Mouse (Mus musculus) sigmoid colon, adult 10 weeks (tissue): ENCODE measurements around the gene Gcsh. TPM values are rescaled to one million over a fixed set of nuclear protein-coding genes. Genes with fewer than 3 reads are reported as not detected.

Experiments
- polyA plus RNA-seq: library from polyadenylated mRNA; stranded (reverse); fragments of 350-450 nt; fragmentation: Illumina TruSeq; extraction: RNeasy Lipid Tissue Mini Kit (QIAGEN cat#74804); gene quantifications from one replicate; pipeline ENCODE4 v1.2.3, GENCODE M21; 2014; ENCODE audit warnings: low read depth, low replicate concordance

The Gcsh gene
- 63.7 TPM for polyA plus RNA-seq

DNA sequence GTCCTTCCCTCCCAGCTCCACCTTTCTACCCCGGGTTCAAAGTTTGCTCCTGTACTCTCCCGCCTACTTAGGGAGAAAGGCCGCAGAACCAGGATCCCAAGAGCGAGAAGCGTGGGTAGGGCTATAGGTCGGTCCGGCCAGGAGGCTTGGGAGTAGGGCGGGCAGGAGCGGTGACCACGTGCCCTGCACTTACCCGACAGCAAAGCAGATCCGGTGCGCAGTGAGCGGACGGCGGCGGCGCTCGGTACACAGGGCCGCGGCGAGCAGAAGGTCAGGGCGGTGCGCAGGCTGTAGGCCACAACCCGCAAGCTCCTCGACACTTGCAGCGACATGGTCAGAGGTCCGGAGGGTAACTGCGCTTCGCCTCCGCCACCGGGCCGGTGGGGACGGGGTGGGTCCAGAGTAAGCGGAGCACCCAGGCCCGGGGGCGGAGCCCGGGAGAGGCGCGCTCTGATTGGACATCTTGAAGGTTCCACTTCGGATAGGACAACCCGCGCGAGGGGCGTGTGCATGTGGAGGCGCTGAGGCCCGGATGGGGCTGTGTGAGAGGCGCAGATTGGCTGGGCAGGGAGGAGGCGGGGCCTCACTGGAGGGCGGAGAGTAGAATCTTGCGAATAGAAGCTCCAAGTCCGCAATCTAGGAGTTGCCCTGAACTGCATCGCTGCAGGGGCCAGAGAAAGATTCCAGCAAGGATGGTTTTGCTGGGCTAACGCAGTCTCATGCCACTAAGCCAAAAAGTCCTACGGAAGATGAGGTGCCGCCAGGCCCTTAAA, at the start of gene Gcsh:
TSS of gene Gcsh (minus strand) at position 443 of the 773 bp plus-strand sequence.

DNA sequence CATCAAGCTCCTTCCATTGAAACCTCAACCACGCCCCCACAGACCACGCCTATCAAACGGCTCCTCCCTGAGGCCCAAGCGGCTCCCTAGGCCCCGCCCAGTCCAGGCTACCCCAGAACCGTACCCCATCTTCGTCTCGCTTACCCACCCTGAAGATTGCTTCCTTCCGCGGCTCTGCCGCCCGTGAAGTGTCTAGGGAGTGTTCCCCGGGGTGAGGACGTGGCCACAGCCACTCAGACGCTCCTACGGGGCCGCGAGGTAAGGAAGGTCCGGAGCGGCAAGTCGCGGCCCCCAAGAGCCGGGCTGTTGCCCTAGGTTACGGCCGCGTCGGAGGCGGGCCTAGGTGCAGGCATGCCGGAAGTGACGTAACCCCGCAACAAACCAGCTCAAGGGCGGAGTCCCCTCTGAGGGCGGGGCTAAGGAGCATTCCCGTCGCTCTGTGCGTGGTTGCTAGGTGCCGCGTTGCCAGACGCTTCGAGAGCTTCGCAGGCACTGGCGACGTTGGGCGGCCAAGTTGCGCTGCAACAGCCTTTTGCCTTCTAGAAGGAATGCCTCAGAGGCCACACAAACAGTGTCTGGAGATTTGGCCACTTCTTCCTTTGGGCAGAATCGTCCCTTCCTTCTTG, 14.6 kb downstream of the Gcsh start, which contains the start of gene 1700030J22Rik:
TSS of gene 1700030J22Rik (minus strand) at position 329 of the 626 bp plus-strand sequence.

DNA sequence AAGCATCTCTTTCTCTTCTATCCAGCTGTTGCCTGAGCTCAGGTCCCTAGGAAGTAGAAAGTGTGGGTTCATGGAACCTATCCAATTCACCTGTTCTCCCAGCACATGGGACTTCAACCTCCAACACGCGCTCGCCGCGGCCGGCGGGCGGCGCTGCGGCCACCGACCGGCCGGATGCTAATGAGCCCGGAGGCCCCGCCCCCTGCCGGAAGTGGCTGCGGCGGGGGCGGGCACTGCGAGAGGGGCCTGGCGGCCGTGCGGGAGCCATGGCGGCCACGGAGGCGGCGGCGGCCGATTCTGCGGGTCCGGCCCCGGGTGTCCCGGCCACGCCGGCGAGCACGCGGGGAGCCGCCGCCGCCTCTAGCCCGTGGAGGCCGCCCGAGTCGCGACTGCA, 50.2 kb downstream of the Gcsh start, which contains the start of gene Atmin:
TSS of gene Atmin (plus strand) at position 233 of the 394 bp plus-strand sequence.

Other genes starting within 250 kb of the Gcsh start
- 6.2 TPM for gene Cmc2, start 72.1 kb downstream of the Gcsh start, polyA plus RNA-seq
- 2.4 TPM for gene Cenpn, start 71.8 kb downstream of the Gcsh start, polyA plus RNA-seq
- 10.7 TPM for gene Atmin, start 50.1 kb downstream of the Gcsh start, polyA plus RNA-seq
- 0.79 TPM for gene 1700030J22Rik, start 14.6 kb downstream of the Gcsh start, polyA plus RNA-seq
- not detected for gene Pkd1l2, start 88.9 kb upstream of the Gcsh start, polyA plus RNA-seq
- gene Bco1, start 102.3 kb upstream of the Gcsh start, polyA plus RNA-seq = 1.5 TPM
- gene Gan, start 164.6 kb upstream of the Gcsh start, polyA plus RNA-seq = 8.3 TPM